Mouse (Mus musculus) heart, embryonic 13.5 days (tissue): ENCODE measurements around the gene Phf12. TPM values are rescaled to one million over a fixed set of nuclear protein-coding genes. Genes with fewer than 3 reads are reported as not detected.
A peak's percentile ranks its signal among the peaks of the same experiment; 100 is the strongest.

Experiments
- ATAC-seq: fragments of 200-750 bp; cut with Nextera tagmentation; 2 replicates; pipeline ENCODE4 v1.8.0; 2017; ENCODE audit warnings: moderate TSS enrichment; ENCODE audit not compliant: insufficient number of reproducible peaks, low FRiP score, low TSS enrichment; ENCODE audit errors: extremely low read depth
- H3K27ac ChIP-seq: fragments of 300-500 bp; sonication (generic); replicated peaks from 2 replicates; pipeline ENCODE4 v1.5.1; 2015; ENCODE audit warnings: moderate library complexity, mild to moderate bottlenecking, inconsistent platforms
- H3K27me3 ChIP-seq: fragments of 300-500 bp; sonication (generic); replicated peaks from 2 replicates; pipeline ENCODE4 v1.6.1; 2015; ENCODE audit warnings: mild to moderate bottlenecking, inconsistent platforms
- H3K36me3 ChIP-seq: fragments of 300-500 bp; sonication (generic); 2 replicates; pipeline ENCODE4 v1.6.1; 2015; ENCODE audit warnings: mild to moderate bottlenecking, inconsistent platforms
- H3K4me1 ChIP-seq: fragments of 300-500 bp; sonication (generic); 2 replicates; pipeline ENCODE4 v1.6.1; 2015; ENCODE audit warnings: inconsistent platforms
- H3K4me2 ChIP-seq: fragments of 300-500 bp; sonication (generic); 2 replicates; pipeline ENCODE4 v1.6.1; 2015; ENCODE audit warnings: inconsistent platforms, mild to moderate bottlenecking, moderate library complexity
- H3K4me3 ChIP-seq: fragments of 300-500 bp; sonication (generic); 2 replicates; pipeline ENCODE4 v1.5.1; 2015; ENCODE audit warnings: moderate library complexity, mild to moderate bottlenecking, inconsistent platforms
- H3K9ac ChIP-seq: fragments of 300-500 bp; sonication (generic); 2 replicates; pipeline ENCODE4 v1.6.1; 2015; ENCODE audit warnings: inconsistent platforms, mild to moderate bottlenecking, moderate library complexity
- H3K9me3 ChIP-seq: fragments of 300-500 bp; sonication (generic); 2 replicates; pipeline ENCODE4 v1.6.1; 2016; ENCODE audit warnings: inconsistent platforms
- WGBS: fragments of 180-500 bp; shearing (Covaris S2); methylation state at CpG from one replicate; pipeline ENCODE4 v1.1.7; 2015; ENCODE audit warnings: mixed read lengths; 5-methylcytosine and 5-hydroxymethylcytosine counted together
- polyA plus RNA-seq: library from polyadenylated mRNA; unstranded; fragments of >200 nt; fragmentation: Nextera tagmentation; extraction: Ambion mirVana; gene quantifications from 2 replicates; pipeline ENCODE4 v1.2.1, GENCODE M21; 2015

Gene Phf12
- polyA plus RNA-seq, 1 experiment from 2014 or later: 9.9 TPM

DNA sequence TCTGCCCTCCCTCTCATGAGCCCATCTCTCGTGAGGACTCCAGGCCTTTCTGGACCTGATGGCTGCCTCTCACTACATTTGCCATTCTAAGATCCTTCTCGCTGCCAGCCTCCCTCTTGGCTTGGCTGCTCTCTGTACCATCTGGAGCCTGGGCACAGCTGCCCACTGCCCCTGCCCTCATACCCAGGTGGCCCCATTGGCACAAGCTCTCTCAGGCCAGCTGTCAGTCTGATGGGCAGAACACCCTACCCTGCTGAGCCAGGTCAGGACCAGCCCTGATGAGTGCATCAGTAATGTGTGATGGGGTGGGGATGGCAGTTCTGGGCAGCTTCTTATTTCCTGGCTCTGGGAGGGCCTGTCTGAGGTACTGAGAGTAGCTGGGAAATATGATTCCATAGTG lies 24.3 kb upstream of the Phf12 start:
- H3K9ac ChIP-seq: no peak overlapping the region
- H3K36me3 ChIP-seq: no peaks in the 10 kb centered on the region
- 78% methylated on average over 2 of the region's 2 CpGs for WGBS
- ATAC-seq: no peak
- peaks cover 14% of the 10 kb centered on the region for H3K4me1 ChIP-seq
- peaks cover 77% of the 10 kb centered on the region for H3K27me3 ChIP-seq
- H3K4me3 ChIP-seq: no peak overlapping the region
- no peak overlapping the region for H3K27ac ChIP-seq
- H3K4me2 ChIP-seq: no peak overlapping the region
- H3K9me3 ChIP-seq: no peaks in the 10 kb centered on the region

DNA sequence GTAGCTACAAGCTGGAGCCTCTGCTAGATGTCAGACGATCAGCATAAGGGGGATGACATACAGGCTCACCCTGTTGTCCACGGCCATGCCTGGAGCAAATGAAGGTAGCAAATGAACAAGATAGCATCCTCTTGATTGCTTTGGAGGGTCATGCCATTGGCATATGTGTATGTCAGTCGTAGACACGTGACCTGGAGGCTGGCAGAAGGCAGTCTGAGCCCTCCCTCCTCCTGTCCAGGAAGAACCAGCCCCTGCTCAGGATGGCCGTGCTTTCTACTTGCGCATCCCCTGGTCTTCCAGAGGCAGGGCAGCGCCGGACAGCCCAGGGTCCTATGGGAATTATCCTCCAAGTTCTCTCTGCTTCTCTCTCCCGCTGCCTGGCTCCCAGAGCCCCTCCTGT lies 23.6 kb upstream of the Phf12 start:
- no peak overlapping the region for H3K27ac ChIP-seq
- H3K36me3 ChIP-seq: no peaks in the 10 kb centered on the region
- H3K4me1 ChIP-seq: peaks cover 14% of the 10 kb centered on the region
- H3K4me3 ChIP-seq: no peak overlapping the region
- peaks cover 70% of the 10 kb centered on the region for H3K27me3 ChIP-seq
- no peak overlapping the region for H3K4me2 ChIP-seq
- ATAC-seq: no peak
- WGBS: 45% methylated on average over 9 of the region's 9 CpGs
- H3K9ac ChIP-seq: no peak overlapping the region
- no peaks in the 10 kb centered on the region for H3K9me3 ChIP-seq

DNA sequence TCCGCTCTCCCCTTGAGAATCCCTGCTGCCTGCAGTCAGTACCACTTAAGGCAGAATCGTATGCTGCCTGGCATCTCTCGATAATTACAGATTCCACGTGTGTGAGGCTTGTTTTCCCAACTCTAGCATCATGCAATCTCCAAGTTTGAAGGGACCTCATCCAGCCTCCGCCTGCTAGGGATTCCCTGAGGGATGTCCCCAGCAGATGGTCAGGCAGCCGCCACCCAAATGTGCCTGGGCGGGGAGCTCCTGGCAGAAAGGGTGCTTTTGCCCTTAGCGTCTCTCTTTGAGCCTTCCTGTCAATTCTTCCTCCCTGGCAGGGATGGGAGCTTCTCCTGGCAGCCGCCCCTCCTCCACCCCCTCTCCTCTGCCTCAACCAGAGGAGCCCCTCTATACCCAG lies 22.4 kb upstream of the Phf12 start:
- no peak for ATAC-seq
- H3K36me3 ChIP-seq: no peaks in the 10 kb centered on the region
- H3K4me2 ChIP-seq: no peak overlapping the region
- H3K9ac ChIP-seq: no peak overlapping the region; the same call in 1 of the 2 replicates
- WGBS: 53% methylated on average over 9 of the region's 9 CpGs
- H3K27ac ChIP-seq: no peak overlapping the region
- no peak overlapping the region for H3K4me3 ChIP-seq
- H3K4me1 ChIP-seq: peaks cover 24% of the 10 kb centered on the region
- no peaks in the 10 kb centered on the region for H3K9me3 ChIP-seq
- H3K27me3 ChIP-seq: peaks cover 61% of the 10 kb centered on the region

DNA sequence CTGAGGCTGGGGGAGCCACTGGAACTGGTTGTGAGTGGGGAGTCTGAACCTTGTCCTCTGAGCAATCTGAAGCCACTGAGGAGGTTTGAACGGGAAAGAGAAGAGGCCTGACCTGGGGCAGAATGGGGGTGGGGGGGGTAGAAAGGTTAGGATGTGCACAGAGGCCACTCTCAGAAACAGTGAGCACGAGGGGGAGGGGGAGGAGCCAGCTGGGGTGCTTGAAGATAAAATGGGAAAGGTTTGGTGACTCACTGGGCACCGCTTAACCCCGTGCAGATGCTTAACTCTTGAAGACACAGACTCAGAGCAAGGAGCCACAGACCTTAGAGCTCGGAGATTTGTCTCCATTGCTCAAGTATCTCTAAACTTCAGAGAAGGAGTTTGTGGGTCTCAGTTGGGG lies 21.7 kb upstream of the Phf12 start:
- no peaks in the 10 kb centered on the region for H3K9me3 ChIP-seq
- no peak overlapping the region for H3K4me3 ChIP-seq
- ATAC-seq: no peak
- no peak overlapping the region for H3K27ac ChIP-seq
- peaks cover 31% of the 10 kb centered on the region for H3K4me1 ChIP-seq
- H3K36me3 ChIP-seq: no peaks in the 10 kb centered on the region
- peaks cover 61% of the 10 kb centered on the region for H3K27me3 ChIP-seq
- H3K9ac ChIP-seq: 0 out of 2 replicates have a peak overlapping the region, but pooled peaks have one; percentile 24
- no peak overlapping the region for H3K4me2 ChIP-seq
- 19% methylated on average over 5 of the region's 5 CpGs for WGBS

DNA sequence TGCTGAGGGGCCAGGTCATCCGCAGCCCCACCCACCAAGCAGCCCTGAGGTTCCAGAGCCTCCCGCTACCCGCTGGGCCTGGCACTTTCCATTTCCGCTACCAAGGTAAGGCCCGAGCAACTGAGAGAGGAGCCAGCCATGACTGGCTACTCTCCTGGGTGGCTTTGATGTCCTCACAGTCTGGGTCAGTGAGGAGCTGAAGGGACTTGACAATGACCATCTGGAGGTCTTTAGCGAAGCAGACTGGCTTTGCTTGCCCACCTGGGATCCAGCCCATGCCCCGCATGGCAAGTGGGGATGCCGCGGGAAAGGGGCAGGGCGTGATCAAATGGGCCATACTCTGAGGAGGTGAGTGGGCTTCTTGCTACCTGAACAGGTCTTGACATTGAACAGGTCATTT lies 19.6 kb upstream of the Phf12 start:
- Histone ChIP-seq H3K4me3 (no peak overlapping the region), H3K27me3 (peaks cover 54% of the 10 kb centered on the region), H3K36me3 (no peaks in the 10 kb centered on the region), H3K27ac (no peak overlapping the region), H3K9me3 (no peaks in the 10 kb centered on the region), H3K9ac (no peak overlapping the region), H3K4me2 (no peak overlapping the region), H3K4me1 (peaks cover 31% of the 10 kb centered on the region)
- ATAC-seq: no peak
- WGBS: 83% methylated on average over 10 of the region's 10 CpGs

DNA sequence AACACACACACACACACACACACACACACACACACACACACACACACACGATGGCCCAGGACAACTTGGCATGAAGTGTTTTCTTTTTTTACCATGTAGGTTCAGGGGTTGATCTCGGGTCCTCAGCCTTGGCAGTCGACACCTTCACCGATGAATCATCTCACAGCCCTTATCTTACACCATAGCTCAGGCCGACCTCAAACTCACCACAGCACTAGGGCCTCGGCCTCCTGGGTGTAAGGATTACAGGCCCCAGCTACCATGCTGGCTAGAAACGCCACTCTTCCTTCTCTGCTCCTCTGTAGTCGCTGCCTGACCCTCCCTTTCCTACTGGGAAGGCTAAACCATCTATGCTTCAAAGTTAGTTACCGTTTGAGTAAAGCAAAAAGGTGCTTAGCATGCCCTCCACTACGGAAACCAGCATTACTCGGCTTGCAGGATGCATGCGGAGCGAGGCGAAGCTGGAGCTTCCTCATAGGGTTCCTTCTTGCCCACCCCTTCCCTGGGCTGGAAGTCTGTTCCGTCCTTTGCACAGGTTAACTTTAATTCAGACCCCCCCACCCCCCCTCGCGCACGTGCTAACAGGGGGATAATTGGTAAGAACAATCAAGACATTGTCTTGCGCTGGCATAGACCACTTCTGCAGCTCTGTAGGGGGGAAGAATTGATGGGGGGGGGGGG lies 18.0 kb upstream of the Phf12 start:
- no peak overlapping the region for H3K27ac ChIP-seq
- ATAC-seq: no peak
- peaks cover 24% of the 10 kb centered on the region for H3K4me1 ChIP-seq
- peaks cover 53% of the 10 kb centered on the region for H3K27me3 ChIP-seq
- no peaks in the 10 kb centered on the region for H3K9me3 ChIP-seq
- 19% methylated on average over 19 of the region's 19 CpGs for WGBS
- H3K36me3 ChIP-seq: no peaks in the 10 kb centered on the region
- H3K4me2 ChIP-seq: no peak overlapping the region
- 0 out of 2 replicates have a peak overlapping the region, but pooled peaks have one; percentile 37 for H3K9ac ChIP-seq
- no peak overlapping the region for H3K4me3 ChIP-seq

DNA sequence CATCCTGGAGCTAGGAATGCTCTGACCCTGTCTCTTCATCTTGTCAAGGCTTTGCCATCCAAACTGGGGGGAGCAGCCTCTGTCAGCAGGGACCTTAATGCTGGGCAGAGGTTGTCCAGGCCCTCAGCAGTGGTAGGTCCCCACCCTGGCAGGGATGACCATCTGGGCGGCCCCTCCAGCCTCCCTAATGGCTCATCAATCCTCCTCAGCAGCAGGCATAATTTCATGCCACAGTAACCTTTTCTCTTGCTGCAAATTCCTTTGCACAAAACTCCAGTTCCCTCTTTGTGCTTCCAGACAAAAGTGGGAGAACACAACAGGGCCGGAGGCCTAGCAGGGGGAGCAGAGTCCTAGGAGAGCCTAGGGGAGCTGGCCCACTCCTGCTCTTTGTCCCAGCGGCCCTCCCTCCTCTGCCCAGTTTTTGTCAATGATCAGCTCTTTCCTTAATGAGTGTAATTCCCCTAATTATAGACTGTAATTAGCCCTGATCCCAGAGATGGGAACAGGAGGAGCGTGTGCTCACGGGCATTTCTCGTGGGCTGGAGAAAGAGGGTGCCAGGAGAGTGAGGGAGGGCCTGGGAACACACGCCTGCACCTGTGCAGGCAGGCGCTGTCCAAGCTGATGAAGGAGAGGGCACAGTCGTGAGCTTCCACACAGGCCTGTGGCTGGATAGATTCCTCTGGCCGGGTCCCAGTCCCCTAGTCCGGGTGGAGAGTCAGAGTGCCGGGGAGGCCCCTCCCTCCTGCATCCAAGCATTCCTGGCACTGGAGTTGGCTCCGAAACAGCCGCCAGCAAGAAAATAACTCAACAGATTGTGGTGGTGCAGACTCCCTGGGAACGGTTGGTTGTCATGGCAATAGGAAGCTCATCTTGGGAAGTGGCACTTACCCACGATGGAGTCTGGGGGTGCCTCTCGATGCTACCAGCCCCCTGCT lies 17.2 kb upstream of the Phf12 start:
- no peak overlapping the region for H3K4me2 ChIP-seq

DNA sequence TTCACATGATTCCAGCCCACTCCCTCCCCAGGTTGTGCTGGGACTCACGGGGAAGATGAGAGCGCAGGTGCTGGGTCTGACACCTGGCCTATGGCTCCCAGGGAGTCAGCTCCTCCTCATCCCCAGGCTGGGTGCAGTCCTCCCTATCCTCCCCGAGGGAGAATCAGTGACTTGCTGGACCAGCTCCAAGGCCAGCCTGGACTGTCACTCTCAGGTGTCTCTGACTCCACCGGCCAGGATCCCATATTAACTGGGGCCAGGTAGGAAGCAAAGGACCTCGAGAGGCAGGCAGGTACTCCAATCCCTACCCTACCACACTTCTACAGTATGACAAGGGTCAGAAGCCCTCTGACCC lies 16.5 kb upstream of the Phf12 start:
- no peaks in the 10 kb centered on the region for H3K9me3 ChIP-seq
- H3K9ac ChIP-seq: no peak overlapping the region
- H3K4me3 ChIP-seq: no peak overlapping the region
- peaks cover 50% of the 10 kb centered on the region for H3K27me3 ChIP-seq
- 54% methylated on average over 5 of the region's 5 CpGs for WGBS
- no peak for ATAC-seq
- H3K4me1 ChIP-seq: peaks cover 17% of the 10 kb centered on the region
- no peaks in the 10 kb centered on the region for H3K36me3 ChIP-seq
- H3K4me2 ChIP-seq: no peak overlapping the region
- no peak overlapping the region for H3K27ac ChIP-seq

More for the DNA sequence above, 17.2 kb upstream of the Phf12 start:
- H3K9ac ChIP-seq: peak overlapping the region; percentile 37; the same call in 1 of the 2 replicates
- peaks cover 47% of the 10 kb centered on the region for H3K27me3 ChIP-seq
- H3K9me3 ChIP-seq: no peaks in the 10 kb centered on the region
- no peak overlapping the region for H3K4me3 ChIP-seq
- H3K36me3 ChIP-seq: no peaks in the 10 kb centered on the region
- WGBS: 33% methylated on average over 17 of the region's 17 CpGs
- peaks cover 24% of the 10 kb centered on the region for H3K4me1 ChIP-seq
- H3K27ac ChIP-seq: no peak overlapping the region
- ATAC-seq: no peak

DNA sequence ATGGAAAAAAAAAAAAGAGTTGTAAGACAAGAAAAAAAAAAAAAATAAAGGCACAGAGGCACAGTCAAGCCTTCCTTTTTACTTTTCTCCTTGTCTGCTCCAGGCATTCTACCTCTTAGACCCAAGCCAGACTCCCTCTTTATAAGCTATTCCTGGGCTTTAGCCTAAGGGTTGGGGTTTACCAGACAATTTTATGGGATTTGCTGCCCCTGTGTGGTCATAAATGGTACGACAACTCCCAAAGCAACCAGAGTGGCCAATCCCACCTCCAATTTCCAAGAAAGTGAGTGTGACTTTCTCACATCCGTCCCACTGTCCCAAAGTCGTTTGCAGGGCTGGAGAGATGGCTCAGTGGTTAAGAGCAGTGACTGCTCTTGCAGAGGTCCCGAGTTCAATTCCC lies 15.4 kb upstream of the Phf12 start:
- no peak overlapping the region for H3K27ac ChIP-seq
- peaks cover 54% of the 10 kb centered on the region for H3K27me3 ChIP-seq
- H3K9me3 ChIP-seq: no peaks in the 10 kb centered on the region
- 2% methylated on average over 4 of the region's 4 CpGs for whole genome bisulfite sequencing
- no peaks in the 10 kb centered on the region for H3K36me3 ChIP-seq
- H3K4me3 ChIP-seq: no peak overlapping the region
- peaks cover 17% of the 10 kb centered on the region for H3K4me1 ChIP-seq
- H3K4me2 ChIP-seq: no peak overlapping the region
- ATAC-seq: no peak
- H3K9ac ChIP-seq: no peak overlapping the region

DNA sequence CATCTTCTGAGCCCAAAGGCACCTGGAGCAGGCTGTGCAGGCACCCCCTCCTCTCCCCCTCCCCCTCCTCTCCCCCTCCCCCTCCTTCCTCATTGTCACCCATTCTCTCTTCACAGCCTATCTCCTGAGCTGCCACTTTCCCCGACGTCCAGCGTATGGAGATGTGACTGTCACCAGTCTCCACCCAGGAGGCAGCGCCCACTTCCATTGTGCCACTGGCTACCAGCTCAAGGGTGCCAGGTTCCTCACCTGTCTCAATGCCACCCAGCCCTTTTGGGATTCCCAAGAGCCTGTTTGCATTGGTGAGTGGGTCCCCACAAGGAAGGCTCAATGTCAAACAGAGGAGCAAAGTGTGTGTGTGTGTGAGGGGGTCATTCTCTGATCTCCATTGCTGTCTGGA lies 13.8 kb upstream of the Phf12 start:
- Histone ChIP-seq H3K4me1 (peaks cover 17% of the 10 kb centered on the region), H3K27ac (no peak overlapping the region), H3K4me3 (no peak overlapping the region), H3K36me3 (no peaks in the 10 kb centered on the region), H3K9ac (no peak overlapping the region), H3K9me3 (no peaks in the 10 kb centered on the region), H3K4me2 (no peak overlapping the region), H3K27me3 (peaks cover 67% of the 10 kb centered on the region)
- 48% methylated on average over 4 of the region's 4 CpGs for WGBS
- no peak for ATAC-seq

DNA sequence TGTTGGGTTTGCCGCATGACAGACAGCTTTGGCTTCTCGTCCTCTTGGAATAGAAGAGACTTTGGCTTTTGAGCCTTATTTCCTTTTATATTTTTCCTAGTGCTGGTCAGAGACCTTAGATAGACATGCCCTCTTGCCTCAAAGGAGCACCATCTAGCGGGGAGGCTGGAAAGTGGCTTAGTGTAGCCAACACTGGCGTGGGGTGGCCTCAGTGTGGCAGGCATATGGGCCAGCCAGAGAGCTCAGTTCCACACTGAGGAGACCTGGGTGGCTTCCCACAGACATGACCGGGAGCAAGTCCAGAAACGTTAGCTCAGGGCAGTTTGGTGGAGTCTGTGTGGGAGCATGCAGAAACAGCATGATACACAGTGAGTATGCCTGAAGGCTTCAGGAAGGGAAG lies 11.8 kb upstream of the Phf12 start:
- H3K27me3 ChIP-seq: peaks cover 79% of the 10 kb centered on the region
- H3K36me3 ChIP-seq: no peaks in the 10 kb centered on the region
- no peak overlapping the region for H3K4me3 ChIP-seq
- no peak overlapping the region for H3K9ac ChIP-seq
- ATAC-seq: no peak
- H3K9me3 ChIP-seq: no peaks in the 10 kb centered on the region
- H3K4me2 ChIP-seq: no peak overlapping the region
- peaks cover 2% of the 10 kb centered on the region for H3K4me1 ChIP-seq
- no peak overlapping the region for H3K27ac ChIP-seq
- 77% methylated on average over 6 of the region's 6 CpGs for WGBS
